Mouse (Mus musculus) small intestine, adult 10 weeks (tissue): ENCODE data around the gene Ctss. TPM values are rescaled to one million over a fixed set of nuclear protein-coding genes. Genes with fewer than 3 reads are reported as not detected.

Source experiments
- polyA plus RNA-seq: library from polyadenylated mRNA; stranded (reverse); fragments of 350-450 nt; fragmentation: Illumina TruSeq; extraction: RNeasy Lipid Tissue Mini Kit (QIAGEN cat#74804); gene quantifications from one replicate; pipeline ENCODE4 v1.2.3, GENCODE M21; 2014; ENCODE audit warnings: low replicate concordance

The Ctss gene
- polyA plus RNA-seq: 519 TPM

DNA sequence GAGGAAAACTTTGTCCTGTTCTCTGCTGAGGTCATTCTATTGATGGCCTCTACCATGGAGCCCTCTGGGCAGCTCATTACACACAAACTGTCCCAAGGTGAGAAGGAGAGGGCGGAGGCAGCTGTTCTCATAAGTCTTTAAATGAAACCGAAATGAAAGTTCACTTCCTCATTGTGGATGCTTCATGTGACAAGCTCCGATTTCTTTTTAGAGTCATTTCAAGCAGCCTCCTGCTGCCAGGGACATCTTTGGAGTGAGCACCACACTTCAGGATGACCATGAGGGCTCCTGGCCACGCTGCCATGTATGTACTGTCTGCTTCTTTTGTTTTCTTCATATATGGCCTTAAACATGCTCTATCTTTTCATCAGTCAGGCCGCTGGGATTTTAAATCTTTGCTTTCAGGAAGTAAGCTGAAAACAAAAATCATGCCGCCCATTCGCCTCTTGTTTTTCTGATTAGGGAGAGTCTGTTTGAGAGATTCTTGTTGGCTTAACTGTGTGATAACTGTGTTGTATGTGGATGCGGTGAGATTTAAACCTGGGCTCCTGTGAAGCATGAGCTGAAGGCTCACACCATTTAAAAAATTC is at the start of gene Ctss:
TSS of gene Ctss (plus strand) at position 165 of the 590 bp plus-strand sequence.

DNA sequence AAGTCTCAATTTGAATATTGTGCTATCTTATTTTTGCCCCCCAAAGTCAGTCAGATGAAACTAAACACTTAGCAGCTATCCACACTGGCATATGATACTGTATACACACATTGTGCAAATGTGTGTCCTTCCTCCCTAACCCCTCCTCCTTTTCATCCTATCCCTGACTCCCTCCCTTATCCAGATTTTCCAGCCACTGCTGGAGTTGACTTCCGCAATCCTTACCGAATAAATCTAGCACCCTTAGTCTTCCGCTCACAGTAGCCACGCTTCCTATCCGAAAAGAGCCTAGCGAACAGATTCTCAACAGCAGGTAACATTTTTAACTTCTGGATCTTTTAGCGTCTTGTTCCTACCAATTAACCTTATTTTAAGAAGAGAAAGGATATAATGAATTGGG is 27.6 kb upstream of the Ctss start, which contains the start of gene Ctsk:
TSS of gene Ctsk (plus strand) at position 233 of the 400 bp plus-strand sequence.

DNA sequence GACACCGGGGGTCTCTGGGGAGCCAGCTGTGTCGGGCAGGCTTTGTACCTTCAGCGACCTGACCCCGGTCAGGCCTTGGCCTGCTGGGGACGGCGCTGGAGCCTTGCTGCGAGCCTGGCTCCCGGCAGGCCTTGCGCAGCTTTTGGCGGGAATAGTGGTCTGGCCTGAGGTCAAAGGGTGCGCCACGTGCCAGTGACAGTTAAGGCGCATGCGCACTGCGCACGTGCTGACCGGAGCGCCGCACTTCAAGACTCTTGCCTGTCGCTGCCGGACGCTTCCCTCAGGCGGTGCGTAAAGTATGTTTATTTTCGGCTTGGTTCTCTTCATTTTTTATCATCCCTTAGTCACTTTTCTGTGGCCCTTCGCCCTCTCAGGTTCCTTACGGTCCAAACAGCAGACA is 32.9 kb downstream of the Ctss start, which contains the start of gene Hormad1:
TSS of gene Hormad1 (plus strand) at position 241 of the 400 bp plus-strand sequence.

DNA sequence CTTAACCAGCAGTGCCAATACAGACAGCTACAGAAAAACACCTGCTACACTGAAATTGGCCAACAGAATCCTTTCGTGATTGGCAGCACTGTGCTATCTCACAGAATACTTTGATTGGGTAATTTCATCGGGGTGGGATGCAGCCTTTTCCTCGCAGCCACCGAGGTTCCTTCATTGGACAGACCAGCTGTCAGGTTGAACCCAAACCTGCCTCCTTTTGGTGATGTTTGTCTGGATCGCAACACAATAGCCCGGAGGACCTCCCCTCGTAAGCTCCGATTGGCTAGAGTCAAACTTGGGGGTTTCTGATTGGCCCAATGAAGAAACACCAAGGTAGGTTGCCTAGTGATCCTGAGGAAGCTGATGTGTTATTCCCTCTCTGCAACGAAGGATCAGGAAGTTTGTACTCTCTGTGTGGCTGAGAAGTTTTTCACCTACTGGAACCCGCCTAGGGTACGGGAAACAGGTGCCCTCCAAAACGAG is 62.1 kb downstream of the Ctss start, which contains the start of gene Golph3l:
TSS of gene Golph3l (plus strand) at position 331 of the 483 bp plus-strand sequence.

Other genes starting within 250 kb of the Ctss start
- gene Mindy1, start 245.4 kb upstream of the Ctss start, polyA plus RNA-seq: 44.0 TPM
- 4.0 TPM for gene Prune1, start 244.7 kb upstream of the Ctss start, polyA plus RNA-seq
- gene Anxa9, start 219.6 kb upstream of the Ctss start, polyA plus RNA-seq: 0.22 TPM
- gene Cers2, start 212.0 kb upstream of the Ctss start, polyA plus RNA-seq: 143 TPM
- gene Setdb1, start 169.6 kb upstream of the Ctss start, polyA plus RNA-seq: 10.7 TPM
- not detected for gene 4930558C23Rik, start 123.9 kb upstream of the Ctss start, polyA plus RNA-seq
- gene Arnt, start 92.4 kb upstream of the Ctss start, polyA plus RNA-seq: 38.0 TPM
- gene Ctsk, start 27.5 kb upstream of the Ctss start, polyA plus RNA-seq: 0.93 TPM
- 0.82 TPM for gene Hormad1, start 32.9 kb downstream of the Ctss start, polyA plus RNA-seq
- gene Golph3l, start 62.1 kb downstream of the Ctss start, polyA plus RNA-seq: 195 TPM
- 78.5 TPM for gene Ensa, start 98.2 kb downstream of the Ctss start, polyA plus RNA-seq
- 400 TPM for gene Mcl1, start 132.0 kb downstream of the Ctss start, polyA plus RNA-seq
- gene Adamtsl4, start 161.1 kb downstream of the Ctss start, polyA plus RNA-seq: 0.37 TPM
- gene Ecm1, start 212.8 kb downstream of the Ctss start, polyA plus RNA-seq: 1.4 TPM
- gene Tars2, start 233.4 kb downstream of the Ctss start, polyA plus RNA-seq: 8.5 TPM